Mouse (Mus musculus) limb, embryonic 14.5 days (tissue): ENCODE measurements around the gene Gstm7. TPM values are rescaled to one million over a fixed set of nuclear protein-coding genes. Genes with fewer than 3 reads are reported as not detected.

ENCODE experiments used
- ATAC-seq: fragments of 200-750 bp; cut with Nextera tagmentation; 2 replicates; pipeline ENCODE4 v1.8.0; 2017; ENCODE audit warnings: low read depth, moderate number of reproducible peaks, moderate TSS enrichment; ENCODE audit not compliant: low FRiP score
- DNase-seq: peaks from one replicate; pipeline ENCODE4 v3.0.0-alpha.2; 2015; ENCODE audit warnings: low spot score
- H3K27ac ChIP-seq: fragments of 300-500 bp; sonication (generic); replicated peaks from 2 replicates; pipeline ENCODE4 v1.5.1; 2014; ENCODE audit warnings: low read depth, mild to moderate bottlenecking, low read length, moderate library complexity, mixed read lengths
- H3K27me3 ChIP-seq: fragments of 300-500 bp; sonication (generic); 2 replicates; pipeline ENCODE4 v1.6.1; 2014; ENCODE audit warnings: low read length, mixed read lengths; ENCODE audit not compliant: control insufficient read depth, insufficient read depth
- H3K36me3 ChIP-seq: fragments of 300-500 bp; sonication (generic); 2 replicates; pipeline ENCODE4 v1.6.1; 2014; ENCODE audit warnings: mild to moderate bottlenecking, low read length, moderate library complexity, mixed read lengths; ENCODE audit not compliant: control insufficient read depth, insufficient read depth
- H3K4me1 ChIP-seq: fragments of 300-500 bp; sonication (generic); 2 replicates; pipeline ENCODE4 v1.6.1; 2014; ENCODE audit warnings: antibody characterized with exemption, low read length, mixed read lengths; ENCODE audit not compliant: control insufficient read depth, insufficient read depth
- H3K4me2 ChIP-seq: fragments of 300-500 bp; sonication (generic); replicated peaks from 2 replicates; pipeline ENCODE4 v1.6.1; 2014; ENCODE audit warnings: low read depth, mild to moderate bottlenecking, low read length, moderate library complexity; ENCODE audit not compliant: severe bottlenecking
- H3K4me3 ChIP-seq: fragments of 300-500 bp; sonication (generic); replicated peaks from 2 replicates; pipeline ENCODE4 v1.5.1; 2014; ENCODE audit warnings: low read length
- H3K9ac ChIP-seq: fragments of 300-500 bp; sonication (generic); 2 replicates; pipeline ENCODE4 v1.6.1; 2014; ENCODE audit warnings: mild to moderate bottlenecking, low read depth, low read length, moderate library complexity; ENCODE audit not compliant: severe bottlenecking
- H3K9me3 ChIP-seq: fragments of 300-500 bp; sonication (generic); 2 replicates; pipeline ENCODE4 v1.6.1; 2016; ENCODE audit warnings: low read length; ENCODE audit not compliant: control insufficient read depth
- POLR2A ChIP-seq: fragments of 200-500 bp; IDR thresholded peaks from 2 replicates; pipeline ENCODE4 v1.8.0; 2012; ENCODE audit warnings: inconsistent platforms, mild to moderate bottlenecking, moderate library complexity, borderline replicate concordance; ENCODE audit not compliant: insufficient read depth, insufficient read length; ENCODE audit errors: extremely low read depth
- WGBS: fragments of 180-500 bp; shearing (Covaris S2); extraction: QIAGEN DNeasy Blood & Tissue Kit; methylation state at CpG from one replicate; pipeline ENCODE4 v1.1.7; 2014; 5-methylcytosine and 5-hydroxymethylcytosine counted together
- polyA plus RNA-seq, 2 experiments: library from polyadenylated mRNA; depleted of rRNA in 1 of 2; stranded (reverse) in 1 of 2; unstranded in 1 of 2; fragments of >200 nt; fragmentation: Nextera tagmentation in 1 of 2; extraction: Ambion mirVana in 1 of 2; gene quantifications; 2 replicates each; pipeline versions ENCODE4 v1.2.1 to v1.2.3; 2012 to 2014

The Gstm7 gene
- polyA plus RNA-seq, 2 experiments: 17.5 to 19.8 TPM

- H3K36me3 ChIP-seq: no peaks in the 10 kb centered on the region
- H3K4me3 ChIP-seq: no peak overlapping the region
- no peaks in the 10 kb centered on the region for H3K4me1 ChIP-seq
- no peak overlapping the region for H3K4me2 ChIP-seq
- no peaks in the 10 kb centered on the region for H3K9me3 ChIP-seq
- no peak overlapping the region for H3K9ac ChIP-seq
- DNase-seq (no peak), ATAC-seq (no peak)
- H3K27ac ChIP-seq: no peak overlapping the region
- no peak for TF ChIP-seq POLR2A
- WGBS: 84% methylated on average over 12 of the region's 12 CpGs
- H3K27me3 ChIP-seq: no peaks in the 10 kb centered on the region
Measured at GRCm38 (mm10) chr3:107877747-107878736, 53.6 kb downstream of the Gstm7 start.

- Histone ChIP-seq H3K4me1 (no peaks in the 10 kb centered on the region), H3K27me3 (no peaks in the 10 kb centered on the region)
- WGBS: 86% methylated on average over 5 of the region's 5 CpGs
Measured at GRCm38 (mm10) chr3:107877005-107877404, 54.6 kb downstream of the Gstm7 start, which contains the start of gene Eps8l3. Gene Eps8l3, plus strand, starts transcription at chr3:107877229.

More at GRCm38 (mm10) chr3:107877005-107877404, 54.6 kb downstream of the Gstm7 start, which contains the start of gene Eps8l3:
- H3K27ac ChIP-seq: no peak within 1 kb of the TSS
- DNase-seq: no peak
- no peak within 1 kb of the TSS for H3K9ac ChIP-seq
- no peak within 1 kb of the TSS for H3K4me2 ChIP-seq
- H3K4me3 ChIP-seq: no peak within 1 kb of the TSS
- no peak for TF ChIP-seq POLR2A
- no peaks in the 10 kb centered on the region for H3K36me3 ChIP-seq
- H3K9me3 ChIP-seq: no peaks in the 10 kb centered on the region
- no peak for ATAC-seq

Other genes starting within 250 kb of the Gstm7 start
- gene Ahcyl1, start 235.3 kb downstream of the Gstm7 start, polyA plus RNA-seq (2012; rRNA removed): 142 and 143 TPM in 2 replicates
- 97.1 and 110 TPM in 2 replicates for gene Ahcyl1, start 235.3 kb downstream of the Gstm7 start, polyA plus RNA-seq (2014; fragmentation: Nextera tagmentation; extraction: Ambion mirVana)
- gene Csf1, start 171.3 kb downstream of the Gstm7 start, polyA plus RNA-seq (2012; rRNA removed): 14.9 and 16.3 TPM in 2 replicates
- gene Csf1, start 171.3 kb downstream of the Gstm7 start, polyA plus RNA-seq (2014; fragmentation: Nextera tagmentation; extraction: Ambion mirVana): 12.7 and 13.6 TPM in 2 replicates
- 0.06 and 0.09 TPM in 2 replicates for gene Eps8l3, start 54.6 kb downstream of the Gstm7 start, polyA plus RNA-seq (2012; rRNA removed)
- gene Eps8l3, start 54.6 kb downstream of the Gstm7 start, polyA plus RNA-seq (2014; fragmentation: Nextera tagmentation; extraction: Ambion mirVana): not detected in 2 replicates
- 135 and 154 TPM in 2 replicates for gene Gstm5, start 36.0 kb downstream of the Gstm7 start, polyA plus RNA-seq (2012; rRNA removed)
- 214 and 228 TPM in 2 replicates for gene Gstm5, start 36.0 kb downstream of the Gstm7 start, polyA plus RNA-seq (2014; fragmentation: Nextera tagmentation; extraction: Ambion mirVana)
- 7.3 and 7.6 TPM in 2 replicates for gene Gstm6, start 11.9 kb upstream of the Gstm7 start, polyA plus RNA-seq (2012; rRNA removed)
- 9.5 and 13.0 TPM in 2 replicates for gene Gstm6, start 11.9 kb upstream of the Gstm7 start, polyA plus RNA-seq (2014; fragmentation: Nextera tagmentation; extraction: Ambion mirVana)
- not detected in 2 replicates for gene Gstm3, start 37.5 kb upstream of the Gstm7 start, polyA plus RNA-seq (2012; rRNA removed)
- not detected in 2 replicates for gene Gstm3, start 37.5 kb upstream of the Gstm7 start, polyA plus RNA-seq (2014; fragmentation: Nextera tagmentation; extraction: Ambion mirVana)
- 44.0 and 51.0 TPM in 2 replicates for gene Gstm2, start 54.6 kb upstream of the Gstm7 start, polyA plus RNA-seq (2012; rRNA removed)
- 56.7 and 61.0 TPM in 2 replicates for gene Gstm2, start 54.6 kb upstream of the Gstm7 start, polyA plus RNA-seq (2014; fragmentation: Nextera tagmentation; extraction: Ambion mirVana)
- gene Gstm1, start 86.2 kb upstream of the Gstm7 start, polyA plus RNA-seq (2012; rRNA removed): 31.6 and 43.9 TPM in 2 replicates
- 56.0 and 59.3 TPM in 2 replicates for gene Gstm1, start 86.2 kb upstream of the Gstm7 start, polyA plus RNA-seq (2014; fragmentation: Nextera tagmentation; extraction: Ambion mirVana)
- gene Gstm4, start 113.1 kb upstream of the Gstm7 start, polyA plus RNA-seq (2012; rRNA removed): 14.4 and 14.5 TPM in 2 replicates
- gene Gstm4, start 113.1 kb upstream of the Gstm7 start, polyA plus RNA-seq (2014; fragmentation: Nextera tagmentation; extraction: Ambion mirVana): 14.4 and 16.2 TPM in 2 replicates
- gene Ampd2, start 154.8 kb upstream of the Gstm7 start, polyA plus RNA-seq (2012; rRNA removed): 116 and 161 TPM in 2 replicates
- 35.8 and 38.7 TPM in 2 replicates for gene Ampd2, start 154.8 kb upstream of the Gstm7 start, polyA plus RNA-seq (2014; fragmentation: Nextera tagmentation; extraction: Ambion mirVana)
- gene Gnat2, start 161.0 kb upstream of the Gstm7 start, polyA plus RNA-seq (2012; rRNA removed): 0.70 and 0.88 TPM in 2 replicates
- gene Gnat2, start 161.0 kb upstream of the Gstm7 start, polyA plus RNA-seq (2014; fragmentation: Nextera tagmentation; extraction: Ambion mirVana): 0.70 and 0.91 TPM in 2 replicates
- 81.8 and 89.8 TPM in 2 replicates for gene Gnai3, start 214.3 kb upstream of the Gstm7 start, polyA plus RNA-seq (2012; rRNA removed)
- 165 and 166 TPM in 2 replicates for gene Gnai3, start 214.3 kb upstream of the Gstm7 start, polyA plus RNA-seq (2014; fragmentation: Nextera tagmentation; extraction: Ambion mirVana)
- 0.20 and 0.26 TPM in 2 replicates for gene Gpr61, start 223.1 kb upstream of the Gstm7 start, polyA plus RNA-seq (2012; rRNA removed)
- gene Gpr61, start 223.1 kb upstream of the Gstm7 start, polyA plus RNA-seq (2014; fragmentation: Nextera tagmentation; extraction: Ambion mirVana): 0.10 and 0.14 TPM in 2 replicates